ENCODE assay signal across 13 mouse cellular contexts in the genomic region with DNA sequence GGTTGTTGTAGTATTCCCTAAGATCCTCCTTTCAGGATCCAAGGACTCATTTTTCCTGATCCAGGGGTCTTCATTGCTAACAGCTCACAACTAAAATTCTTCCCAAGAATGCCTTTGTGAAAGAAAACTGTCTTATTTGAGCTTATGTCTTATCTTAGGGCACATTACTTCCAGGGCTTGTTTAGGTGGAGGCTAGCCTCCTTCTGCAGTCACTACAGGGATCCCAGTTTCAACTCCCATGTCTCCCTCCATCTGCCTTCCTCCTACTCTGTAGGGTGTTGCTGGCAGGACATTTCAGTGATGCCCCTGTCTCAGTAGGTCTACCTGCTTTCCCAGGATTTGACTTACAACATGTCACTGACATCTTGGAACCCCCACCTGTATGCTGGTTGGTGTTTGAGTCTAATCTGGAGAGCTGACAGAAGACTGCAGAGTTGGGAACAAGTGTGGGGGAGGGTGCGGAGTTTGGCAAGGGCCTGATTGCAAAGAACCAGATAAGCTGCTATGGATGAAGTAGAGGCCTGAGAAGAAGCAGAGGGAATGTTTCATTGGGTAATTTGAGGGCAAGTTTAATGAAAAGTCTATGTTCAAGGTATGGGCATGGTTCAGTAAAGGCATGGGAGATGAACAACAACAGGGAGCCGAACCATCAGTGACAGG.
"Had no signal": no experiment of that assay in that cellular context is flagged by ENCODE, and none has a peak within 500 bp of the region (broad histone marks: within the 10 kb centered on the region; RNA-seq: fewer than 3 reads in every experiment).

No protein-coding gene starts in this region.

- H3K4me2 ChIP-seq: midbrain, embryonic 11.5 days had no signal

- H3K9me3 ChIP-seq: limb, embryonic 10.5 days had no signal

- ATAC-seq: lung, postnatal 0 days had no signal

- H3K4me3 ChIP-seq: layer of hippocampus, adult 2 months; limb, embryonic 10.5 days had no signal

- H3K27ac ChIP-seq: kidney, postnatal 0 days; layer of hippocampus, adult 2 months; limb, embryonic 10.5 days had no signal

- H3K36me3 ChIP-seq: limb, embryonic 10.5 days had no signal

- DNase-seq: kidney, adult 11 months; kidney, adult 9 months; kidney, postnatal 36 days; lung, adult 2 months; lung, postnatal 36 days; right cerebral cortex, postnatal 14 days; thymus, adult 18-20 months; thymus, postnatal 25 days had no signal
